Mouse (Mus musculus) midbrain, embryonic 16.5 days (tissue): ENCODE results near the gene Krtcap2. TPM values are rescaled to one million over a fixed set of nuclear protein-coding genes. Genes with fewer than 3 reads are reported as not detected.

Experiments
- ATAC-seq: fragments of 200-750 bp; cut with Nextera tagmentation; 2 replicates; pipeline ENCODE4 v1.8.0; 2017; ENCODE audit warnings: moderate TSS enrichment
- H3K27ac ChIP-seq: fragments of 300-500 bp; sonication (generic); 2 replicates; pipeline ENCODE4 v1.5.1; 2014; ENCODE audit warnings: mild to moderate bottlenecking, low read length, mixed read lengths
- H3K27me3 ChIP-seq: fragments of 300-500 bp; sonication (generic); 2 replicates; pipeline ENCODE4 v1.6.1; 2014; ENCODE audit warnings: low read depth, low read length, mixed read lengths; ENCODE audit not compliant: control insufficient read depth, insufficient read depth
- H3K36me3 ChIP-seq: fragments of 300-500 bp; sonication (generic); 2 replicates; pipeline ENCODE4 v1.6.1; 2014; ENCODE audit warnings: mild to moderate bottlenecking, low read length, moderate library complexity, mixed read lengths; ENCODE audit not compliant: control insufficient read depth, insufficient read depth
- H3K4me1 ChIP-seq: fragments of 300-500 bp; sonication (generic); 2 replicates; pipeline ENCODE4 v1.6.1; 2014; ENCODE audit warnings: mild to moderate bottlenecking, low read length, mixed read lengths; ENCODE audit not compliant: control insufficient read depth, insufficient read depth
- H3K4me2 ChIP-seq: fragments of 300-500 bp; sonication (generic); 2 replicates; pipeline ENCODE4 v1.6.1; 2014; ENCODE audit warnings: mild to moderate bottlenecking, low read length, mixed read lengths
- H3K4me3 ChIP-seq: fragments of 300-500 bp; sonication (generic); 2 replicates; pipeline ENCODE4 v1.5.1; 2014; ENCODE audit warnings: low read depth, mild to moderate bottlenecking, low read length, moderate library complexity, mixed read lengths
- H3K9ac ChIP-seq: fragments of 300-500 bp; sonication (generic); 2 replicates; pipeline ENCODE4 v1.6.1; 2014; ENCODE audit warnings: low read depth, low read length, mixed read lengths
- H3K9me3 ChIP-seq: fragments of 300-500 bp; sonication (generic); replicated peaks from 2 replicates; pipeline ENCODE4 v1.6.1; 2014; ENCODE audit warnings: mild to moderate bottlenecking, low read length, mixed read lengths; ENCODE audit not compliant: control insufficient read depth, poor library complexity, severe bottlenecking
- WGBS: fragments of 180-500 bp; shearing (Covaris S2); extraction: QIAGEN DNeasy Blood & Tissue Kit; methylation state at CpG from one replicate; pipeline ENCODE4 v1.1.7; 2014; 5-methylcytosine and 5-hydroxymethylcytosine counted together
- polyA plus RNA-seq: library from polyadenylated mRNA; unstranded; fragments of >200 nt; fragmentation: Nextera tagmentation; extraction: Ambion mirVana; gene quantifications from 2 replicates; pipeline ENCODE4 v1.2.1, GENCODE M21; 2015

Krtcap2 gene
- polyA plus RNA-seq, 1 experiment from 2014 or later = 195 TPM

DNA sequence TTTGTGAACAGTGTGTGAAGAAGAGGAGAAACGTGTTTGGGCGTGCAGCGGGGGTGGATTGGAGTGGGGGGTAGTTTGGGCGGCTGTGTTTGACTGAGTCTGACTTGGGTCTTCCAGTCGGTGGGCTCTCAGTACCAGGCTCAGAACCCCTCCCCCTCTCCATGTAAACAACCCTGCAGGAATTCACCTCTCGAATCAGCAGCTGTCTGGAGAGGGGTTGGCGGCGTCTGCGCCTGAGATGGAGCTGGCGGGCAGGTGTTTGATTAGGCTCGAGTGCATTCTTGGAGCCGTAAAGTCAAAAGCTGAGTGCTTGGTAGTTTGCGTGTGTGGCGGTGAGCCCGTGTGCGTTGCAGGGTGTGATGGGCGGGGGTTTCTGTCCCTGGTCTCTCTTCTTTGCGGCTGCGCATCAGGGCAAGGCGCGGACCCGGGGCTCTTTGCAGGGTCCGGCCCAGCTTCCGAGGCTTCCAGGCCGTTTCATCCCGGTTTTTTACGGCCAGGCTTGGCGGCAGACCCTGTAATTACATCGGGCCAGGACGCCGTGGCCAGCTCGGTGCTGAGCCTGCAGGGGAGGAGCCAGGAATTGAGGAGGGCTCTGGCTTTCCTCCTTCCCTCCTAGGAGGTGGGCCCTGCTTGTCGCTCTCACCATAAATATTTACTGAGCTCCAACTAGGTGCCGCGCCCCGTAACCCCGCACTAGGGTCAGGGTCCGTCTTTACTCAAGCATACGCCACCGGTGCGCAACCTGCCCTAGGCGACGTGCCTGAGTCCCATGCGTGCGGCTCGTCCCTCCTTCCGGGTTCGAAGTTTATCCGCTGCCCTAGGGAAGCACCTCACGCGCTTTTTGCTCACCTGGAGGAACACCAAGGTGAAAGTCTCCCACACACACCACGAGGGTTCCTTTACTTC, 35.1 kb downstream of the Krtcap2 start, which contains the start of gene Efna1:
TSS of gene Efna1 (minus strand) at position 537 of the 906 bp plus-strand sequence.
- 0 out of 2 replicates have a peak, but pooled peaks cover 4% of the 10 kb centered on the region for H3K27me3 ChIP-seq
- H3K9me3 ChIP-seq = no peaks in the 10 kb centered on the region
- peak within 1 kb of the TSS; percentile 52 for H3K4me3 ChIP-seq
- H3K9ac ChIP-seq = peak within 1 kb of the TSS; percentile 62
- ATAC-seq = peak; percentile 34
- WGBS = under 1% methylated on average over 52 of the region's 52 CpGs
- H3K4me1 ChIP-seq = peaks cover 21% of the 10 kb centered on the region
- H3K27ac ChIP-seq = peak within 1 kb of the TSS; percentile 51
- H3K4me2 ChIP-seq = peak within 1 kb of the TSS; percentile 95
- H3K36me3 ChIP-seq = no peaks in the 10 kb centered on the region

DNA sequence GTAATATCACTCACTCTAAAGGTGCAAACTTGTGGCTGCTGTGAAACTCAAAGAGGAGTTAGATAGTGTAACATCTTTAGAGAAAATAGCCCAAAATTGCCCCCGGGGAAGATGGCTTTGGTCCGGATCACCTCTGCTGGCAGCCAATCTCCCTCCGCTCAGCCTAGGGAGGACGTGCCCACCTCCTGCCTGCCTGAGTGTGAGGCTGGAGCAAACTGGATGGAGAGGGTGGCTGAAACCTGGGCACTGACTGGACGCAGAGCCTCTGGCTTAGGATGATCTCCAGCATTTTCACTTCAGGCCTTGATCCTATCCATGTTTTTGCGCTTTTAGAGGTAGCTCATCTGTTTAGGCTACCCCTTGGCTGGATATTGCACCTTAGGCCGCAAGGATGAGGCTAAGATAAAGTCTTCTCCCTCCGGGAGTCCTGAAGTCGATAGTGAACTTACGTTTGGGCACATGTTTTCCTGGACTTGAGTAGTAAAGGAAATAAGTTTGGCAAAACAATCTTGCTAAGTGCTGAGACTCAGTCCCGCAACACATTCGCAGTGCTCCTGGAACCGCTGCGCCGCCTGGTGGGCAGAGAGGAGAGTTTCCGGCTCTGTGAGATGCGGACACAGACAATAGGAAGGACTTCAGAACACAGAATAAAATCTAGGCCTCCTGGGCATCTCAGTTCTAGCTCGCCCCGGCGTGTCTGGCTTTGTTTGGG, 36.0 kb downstream of the Krtcap2 start:
- H3K27me3 ChIP-seq = 0 out of 2 replicates have a peak, but pooled peaks cover 4% of the 10 kb centered on the region
- H3K9ac ChIP-seq = no peak overlapping the region; the same call in 1 of the 2 replicates
- peak overlapping the region; percentile 95 for H3K4me2 ChIP-seq
- no peak overlapping the region for H3K27ac ChIP-seq
- no peak for ATAC-seq
- WGBS = 11% methylated on average over 20 of the region's 20 CpGs
- H3K36me3 ChIP-seq = no peaks in the 10 kb centered on the region
- no peaks in the 10 kb centered on the region for H3K9me3 ChIP-seq
- peak overlapping the region; percentile 52; the same call in 1 of the 2 replicates for H3K4me3 ChIP-seq
- H3K4me1 ChIP-seq = peaks cover 21% of the 10 kb centered on the region

DNA sequence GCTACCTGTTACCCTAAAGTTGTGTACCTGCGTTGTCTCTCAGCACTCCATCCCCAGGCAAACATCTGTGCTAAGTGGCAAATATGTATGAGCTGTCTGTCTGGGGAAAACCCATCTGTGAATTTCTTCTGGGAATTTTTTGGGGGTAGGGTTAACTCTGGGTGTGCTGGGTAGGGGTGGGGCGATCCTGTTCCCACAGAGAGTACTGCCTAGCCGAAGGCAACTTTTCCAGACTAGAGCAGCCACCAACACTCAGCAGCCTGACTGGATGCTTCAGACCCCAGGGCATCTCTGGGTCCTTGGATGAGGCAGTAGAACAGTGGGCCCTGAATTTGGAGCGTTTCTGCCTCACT, 36.5 kb downstream of the Krtcap2 start:
- Histone ChIP-seq H3K27ac (no peak overlapping the region), H3K9ac (no peak overlapping the region), H3K4me1 (peaks cover 21% of the 10 kb centered on the region), H3K27me3 (0 out of 2 replicates have a peak, but pooled peaks cover 4% of the 10 kb centered on the region), H3K4me3 (no peak overlapping the region), H3K36me3 (no peaks in the 10 kb centered on the region), H3K4me2 (no peak overlapping the region), H3K9me3 (no peaks in the 10 kb centered on the region)
- no peak for ATAC-seq
- 25% methylated on average over 4 of the region's 4 CpGs for WGBS

DNA sequence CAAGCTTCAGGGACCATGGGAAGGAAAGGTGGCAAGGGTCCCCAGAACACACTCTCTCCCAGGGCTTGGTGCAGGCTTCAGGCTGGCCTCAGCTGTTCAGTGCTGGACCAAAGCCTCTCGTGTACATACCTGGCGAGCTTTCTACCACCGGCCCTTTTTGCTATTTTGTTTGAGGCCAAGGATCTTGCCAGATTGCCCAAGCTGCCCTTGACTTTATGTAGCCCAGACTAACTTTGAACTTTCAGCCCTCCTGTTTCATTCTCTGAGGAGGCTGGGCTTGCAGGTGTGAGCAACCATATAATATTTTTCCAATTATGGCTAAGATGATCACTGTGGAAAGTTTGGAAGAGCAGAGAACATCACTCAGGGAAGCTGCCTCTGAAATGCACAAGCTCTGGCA, 38.5 kb downstream of the Krtcap2 start:
- Histone ChIP-seq H3K36me3 (no peaks in the 10 kb centered on the region), H3K4me3 (no peak overlapping the region), H3K27ac (no peak overlapping the region), H3K27me3 (0 out of 2 replicates have a peak, but pooled peaks cover 4% of the 10 kb centered on the region), H3K9me3 (no peaks in the 10 kb centered on the region), H3K4me2 (no peak overlapping the region), H3K4me1 (peaks cover 19% of the 10 kb centered on the region), H3K9ac (no peak overlapping the region)
- WGBS = 94% methylated on average over 3 of the region's 3 CpGs
- no peak for ATAC-seq

DNA sequence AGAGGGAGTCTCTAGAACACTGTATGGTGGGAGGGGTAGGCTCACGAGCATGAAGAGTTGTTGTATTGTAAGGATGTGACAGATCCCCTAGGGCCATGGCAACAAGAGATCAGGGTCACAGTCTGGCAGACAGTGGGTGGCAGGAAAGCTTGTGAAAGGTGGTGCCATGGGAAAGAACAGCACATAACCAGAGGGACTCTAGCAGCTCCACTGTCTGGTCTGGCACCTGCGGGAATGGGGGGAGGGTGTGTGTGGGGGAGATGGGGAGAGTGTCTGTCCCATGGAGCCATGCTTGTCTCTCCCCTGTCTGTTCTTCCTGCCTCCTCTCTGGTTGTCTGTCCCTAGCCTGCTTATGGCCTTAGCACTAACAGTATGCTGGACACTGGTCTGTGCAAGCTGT, 39.8 kb downstream of the Krtcap2 start:
- H3K36me3 ChIP-seq = no peaks in the 10 kb centered on the region
- H3K27ac ChIP-seq = no peak overlapping the region
- H3K4me2 ChIP-seq = no peak overlapping the region
- H3K4me3 ChIP-seq = no peak overlapping the region
- 47% methylated on average over 2 of the region's 2 CpGs for WGBS
- peaks cover 7% of the 10 kb centered on the region for H3K4me1 ChIP-seq
- H3K9ac ChIP-seq = no peak overlapping the region
- H3K9me3 ChIP-seq = no peaks in the 10 kb centered on the region
- 0 out of 2 replicates have a peak, but pooled peaks cover 4% of the 10 kb centered on the region for H3K27me3 ChIP-seq
- no peak for ATAC-seq

DNA sequence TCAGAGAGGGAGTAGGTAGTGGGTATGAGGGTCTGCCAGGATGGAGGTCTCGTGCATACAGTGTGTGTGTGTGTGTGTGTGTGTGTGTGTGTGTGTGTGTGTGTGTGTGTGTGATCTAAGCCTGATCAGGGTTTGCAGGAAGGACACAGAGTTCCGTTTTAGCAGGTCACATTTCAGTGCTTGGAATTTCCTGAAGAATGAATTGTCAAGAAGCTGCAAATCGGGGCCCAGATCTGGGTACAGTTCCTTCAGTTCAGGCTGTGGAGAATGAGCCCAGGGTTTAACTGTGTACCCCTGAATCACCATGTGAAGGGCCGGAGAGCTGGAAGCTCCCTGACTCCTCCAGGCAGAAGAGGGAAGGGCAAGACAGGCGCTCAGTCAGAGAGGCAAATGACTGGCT, 41.5 kb downstream of the Krtcap2 start:
- H3K27me3 ChIP-seq = no peaks in the 10 kb centered on the region
- no peak overlapping the region for H3K9ac ChIP-seq
- ATAC-seq = no peak
- no peak overlapping the region for H3K4me3 ChIP-seq
- H3K27ac ChIP-seq = no peak overlapping the region
- no peaks in the 10 kb centered on the region for H3K9me3 ChIP-seq
- no peaks in the 10 kb centered on the region for H3K4me1 ChIP-seq
- no peaks in the 10 kb centered on the region for H3K36me3 ChIP-seq
- WGBS = 55% methylated on average over 5 of the region's 5 CpGs
- H3K4me2 ChIP-seq = no peak overlapping the region

DNA sequence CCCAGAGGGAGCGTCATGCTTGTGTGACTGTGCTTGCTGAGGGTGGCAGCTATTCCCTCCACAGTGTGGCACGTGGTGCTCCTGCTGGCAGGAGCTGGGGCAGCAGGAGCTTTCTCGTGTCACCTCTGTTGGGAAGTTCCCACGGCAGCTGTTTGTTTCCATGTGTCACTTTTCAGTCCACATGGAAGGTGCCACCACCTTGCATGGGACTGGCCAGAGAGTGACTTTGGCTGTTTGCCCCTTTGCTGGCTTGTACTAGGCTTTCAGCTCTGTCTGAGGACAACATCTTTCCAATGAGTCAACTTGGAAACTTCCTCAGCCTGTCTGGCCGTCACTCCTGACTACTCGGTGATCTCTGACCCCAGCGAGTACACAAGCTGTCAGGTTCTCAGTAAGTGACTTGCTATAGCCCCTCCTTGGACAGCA, 42.8 kb downstream of the Krtcap2 start:
- Histone ChIP-seq H3K36me3 (no peaks in the 10 kb centered on the region), H3K9ac (no peak overlapping the region), H3K27ac (no peak overlapping the region), H3K9me3 (no peaks in the 10 kb centered on the region), H3K27me3 (no peaks in the 10 kb centered on the region), H3K4me3 (no peak overlapping the region), H3K4me1 (no peaks in the 10 kb centered on the region), H3K4me2 (no peak overlapping the region)
- ATAC-seq = no peak
- WGBS = 62% methylated on average over 7 of the region's 7 CpGs

DNA sequence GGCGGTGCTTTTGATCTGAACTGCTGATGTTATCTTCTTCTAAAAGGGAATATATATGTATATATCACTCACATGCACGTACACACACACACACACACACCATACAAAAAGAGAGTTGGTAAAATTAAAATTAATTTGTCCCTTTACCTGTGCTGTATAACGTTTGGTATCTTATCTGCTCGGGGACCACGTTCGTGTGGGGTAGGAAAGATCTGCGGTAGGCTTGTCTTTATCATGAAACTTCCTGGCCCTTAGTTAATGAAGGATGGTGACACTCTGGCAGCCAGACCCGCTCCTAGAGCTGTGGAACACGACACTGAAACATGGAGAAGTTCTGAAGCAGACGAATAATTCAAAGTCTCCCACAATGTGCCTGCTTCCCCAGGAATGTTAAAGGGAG, 46.1 kb downstream of the Krtcap2 start:
- Histone ChIP-seq H3K4me3 (no peak overlapping the region), H3K27ac (no peak overlapping the region), H3K9me3 (no peaks in the 10 kb centered on the region), H3K4me2 (no peak overlapping the region), H3K36me3 (no peaks in the 10 kb centered on the region), H3K9ac (no peak overlapping the region), H3K4me1 (no peaks in the 10 kb centered on the region), H3K27me3 (no peaks in the 10 kb centered on the region)
- ATAC-seq = no peak
- WGBS = 80% methylated on average over 10 of the region's 10 CpGs

DNA sequence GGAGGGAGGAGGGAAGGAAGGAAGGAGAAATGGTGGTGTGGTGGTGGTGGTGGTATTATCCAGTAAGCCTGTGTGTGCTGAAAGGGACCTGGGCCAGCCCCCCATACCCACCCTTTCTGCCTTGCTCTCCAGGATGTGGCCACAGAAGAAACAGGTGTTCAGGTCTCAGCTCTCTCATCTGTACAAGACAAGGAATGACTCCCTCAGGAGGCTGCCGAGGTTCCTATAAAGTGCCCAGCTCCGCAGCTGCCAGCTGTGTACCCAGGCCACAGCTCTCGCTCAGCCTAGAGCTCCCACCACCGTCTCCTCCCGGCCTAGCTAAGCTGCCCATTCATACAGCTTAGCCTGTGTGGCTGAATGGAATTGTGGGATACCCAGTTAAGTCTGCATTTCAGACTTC, 46.5 kb downstream of the Krtcap2 start:
- Histone ChIP-seq H3K27me3 (no peaks in the 10 kb centered on the region), H3K4me3 (no peak overlapping the region), H3K9me3 (no peaks in the 10 kb centered on the region), H3K4me1 (no peaks in the 10 kb centered on the region), H3K36me3 (no peaks in the 10 kb centered on the region), H3K9ac (no peak overlapping the region), H3K4me2 (no peak overlapping the region), H3K27ac (no peak overlapping the region)
- whole genome bisulfite sequencing = 64% methylated on average over 5 of the region's 5 CpGs
- ATAC-seq = no peak
